Mouse (Mus musculus): ENCODE measurements at regions not wholly inside any gene's neighbourhood (a gene's known extent, or its start where the extent isn't known, plus 50 kb on each side); places are given as distances from the start of the nearest gene placed in this dataset.

GRCm38 (mm10) chr15:86738776-86739175 is 524.5 kb downstream of the Tbc1d22a start:
- no peak for TF ChIP-seq GATA1 (IDR thresholded peaks at IDR 0.05; ENCODE audit: borderline replicate concordance, low read length)
- no peak for TF ChIP-seq FLI1 (IDR thresholded peaks at IDR 0.05; ENCODE audit: low read length)
